Mouse (Mus musculus) lung, embryonic 14.5 days (tissue): Measurements from ENCODE around the gene Rap1gds1. TPM values are rescaled to one million over a fixed set of nuclear protein-coding genes. Genes with fewer than 3 reads are reported as not detected.

ENCODE experiments used
- ATAC-seq: fragments of 200-750 bp; cut with Nextera tagmentation; 2 replicates; pipeline ENCODE4 v1.8.0; 2017; ENCODE audit warnings: mild to moderate bottlenecking, moderate TSS enrichment, moderate library complexity; ENCODE audit not compliant: insufficient read depth
- DNase-seq: peaks from one replicate; pipeline ENCODE4 v3.0.0-alpha.2; 2015
- H3K27ac ChIP-seq: fragments of 300-500 bp; sonication (generic); 2 replicates; pipeline ENCODE4 v1.5.1; 2014; ENCODE audit warnings: low read depth, mild to moderate bottlenecking, moderate library complexity
- H3K27me3 ChIP-seq: fragments of 300-500 bp; sonication (generic); 2 replicates; pipeline ENCODE4 v1.6.1; 2014; ENCODE audit warnings: low read length, control low read depth; ENCODE audit not compliant: insufficient read depth
- H3K36me3 ChIP-seq: fragments of 300-500 bp; sonication (generic); 2 replicates; pipeline ENCODE4 v1.6.1; 2014; ENCODE audit warnings: control low read depth; ENCODE audit not compliant: insufficient read depth
- H3K4me1 ChIP-seq: fragments of 300-500 bp; sonication (generic); 2 replicates; pipeline ENCODE4 v1.6.1; 2014; ENCODE audit warnings: antibody characterized with exemption, control low read depth; ENCODE audit not compliant: insufficient read depth
- H3K4me2 ChIP-seq: fragments of 300-500 bp; sonication (generic); 2 replicates; pipeline ENCODE4 v1.6.1; 2014; ENCODE audit warnings: mild to moderate bottlenecking
- H3K4me3 ChIP-seq: fragments of 300-500 bp; sonication (generic); 2 replicates; pipeline ENCODE4 v1.5.1; 2014; ENCODE audit warnings: low read depth, low read length
- H3K9ac ChIP-seq: fragments of 300-500 bp; sonication (generic); 2 replicates; pipeline ENCODE4 v1.6.1; 2014
- H3K9me3 ChIP-seq: fragments of 300-500 bp; sonication (generic); 2 replicates; pipeline ENCODE4 v1.6.1; 2016; ENCODE audit warnings: low read depth, low read length, control low read depth
- CTCF ChIP-seq: IDR thresholded peaks from 2 replicates; pipeline ENCODE4 v1.5.1; 2016; ENCODE audit warnings: antibody characterized with exemption, low read depth
- WGBS: fragments of 180-500 bp; shearing (Covaris S2); extraction: QIAGEN DNeasy Blood & Tissue Kit; methylation state at CpG from one replicate; pipeline ENCODE4 v1.1.7; 2014; 5-methylcytosine and 5-hydroxymethylcytosine counted together
- polyA plus RNA-seq: library from polyadenylated mRNA; unstranded; fragments of >200 nt; fragmentation: Nextera tagmentation; extraction: Ambion mirVana; gene quantifications from 2 replicates; pipeline ENCODE4 v1.2.1, GENCODE M21; 2014

Rap1gds1 gene
- polyA plus RNA-seq, 1 experiment from 2014 or later, result 75.0 TPM

DNA sequence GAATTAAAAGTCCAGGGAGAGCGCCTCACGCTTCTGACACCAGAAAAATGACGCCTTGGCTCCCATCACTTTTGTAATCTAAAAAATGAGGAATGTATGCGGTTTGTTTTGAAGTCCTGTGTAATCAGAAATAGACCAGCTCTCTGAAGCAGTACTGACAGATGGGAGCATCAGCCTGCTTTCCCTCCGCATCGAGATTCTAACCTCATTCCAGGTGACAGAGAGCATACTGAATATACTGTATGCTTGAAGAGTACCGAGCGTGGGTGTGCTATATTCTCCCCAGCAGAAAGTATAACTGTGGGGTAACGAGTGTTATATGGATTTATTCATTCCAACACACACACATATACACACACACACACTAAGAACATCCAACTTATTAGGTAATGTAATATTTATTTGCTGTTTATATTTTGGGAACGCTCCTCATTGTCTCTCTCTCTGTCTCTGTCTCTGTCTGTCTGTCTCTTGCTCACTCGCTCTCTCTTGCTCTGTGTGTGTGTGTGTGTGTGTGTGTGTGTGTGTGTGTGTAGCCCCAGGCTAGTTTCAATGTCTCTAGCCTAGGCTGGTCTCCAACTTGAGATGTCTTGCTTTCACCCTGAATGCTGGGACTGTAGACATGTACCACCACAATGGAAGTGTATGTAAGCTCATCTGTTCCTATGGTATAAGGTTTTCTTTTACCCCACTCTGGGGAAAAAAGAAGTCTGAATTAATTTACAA lies 193.8 kb downstream of the Rap1gds1 start:
- TF ChIP-seq CTCF, result no peak
- WGBS, result 69% methylated on average over 11 of the region's 11 CpGs
- no peak overlapping the region for H3K27ac ChIP-seq

DNA sequence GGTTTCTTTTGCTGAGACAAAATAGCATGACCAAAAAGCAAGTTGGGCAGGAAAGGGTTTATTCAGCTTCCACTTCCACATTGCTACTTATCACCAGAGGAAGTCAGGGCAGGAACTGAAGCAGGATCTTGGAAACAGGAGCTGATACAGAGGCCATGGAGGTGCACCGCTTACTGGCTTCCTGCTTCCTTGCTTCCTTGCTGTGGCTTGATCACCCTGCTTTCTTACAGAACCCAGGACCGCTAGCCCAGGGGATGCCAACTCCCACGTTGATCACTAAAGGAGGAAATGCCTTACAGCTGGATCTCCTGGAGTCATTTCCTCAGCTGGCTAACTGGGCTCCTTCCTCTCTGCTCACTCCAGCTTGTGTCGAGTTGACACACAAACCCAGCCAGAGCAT lies 197.3 kb downstream of the Rap1gds1 start:
- H3K9me3 ChIP-seq, result no peaks in the 10 kb centered on the region
- no peak for TF ChIP-seq CTCF
- 0 out of 2 replicates have a peak, but pooled peaks cover 3% of the 10 kb centered on the region for H3K4me1 ChIP-seq
- no peak overlapping the region for H3K9ac ChIP-seq
- H3K4me2 ChIP-seq, result peak overlapping the region; percentile 31; the same call in 1 of the 2 replicates
- H3K27ac ChIP-seq, result peak overlapping the region; percentile 82
- DNase-seq (no peak), ATAC-seq (no peak)
- no peaks in the 10 kb centered on the region for H3K36me3 ChIP-seq
- H3K27me3 ChIP-seq, result no peaks in the 10 kb centered on the region
- no peak overlapping the region for H3K4me3 ChIP-seq
- WGBS, result 54% methylated on average over 4 of the region's 4 CpGs

More for the DNA sequence above, 193.8 kb downstream of the Rap1gds1 start:
- H3K36me3 ChIP-seq, result no peaks in the 10 kb centered on the region
- H3K9me3 ChIP-seq, result no peaks in the 10 kb centered on the region
- 0 out of 2 replicates have a peak, but pooled peaks cover 3% of the 10 kb centered on the region for H3K4me1 ChIP-seq
- ATAC-seq (no peak), DNase-seq (no peak)
- H3K9ac ChIP-seq, result no peak overlapping the region
- no peak overlapping the region for H3K4me2 ChIP-seq
- H3K27me3 ChIP-seq, result no peaks in the 10 kb centered on the region
- H3K4me3 ChIP-seq, result no peak overlapping the region

- Histone ChIP-seq H3K9me3 (no peaks in the 10 kb centered on the region), H3K27ac (peak overlapping the region; percentile 82), H3K4me3 (no peak overlapping the region), H3K9ac (no peak overlapping the region), H3K4me1 (0 out of 2 replicates have a peak, but pooled peaks cover 3% of the 10 kb centered on the region), H3K4me2 (peak overlapping the region; percentile 31), H3K36me3 (no peaks in the 10 kb centered on the region), H3K27me3 (no peaks in the 10 kb centered on the region)
- ATAC-seq, result peak; percentile 76
- TF ChIP-seq CTCF, result no peak
- 46% methylated on average over 14 of the region's 14 CpGs for WGBS
- DNase-seq, result peak; percentile 80
These were observed 198.1 kb downstream of the Rap1gds1 start for GRCm38 (mm10) chr3:138876931-138877361.

DNA sequence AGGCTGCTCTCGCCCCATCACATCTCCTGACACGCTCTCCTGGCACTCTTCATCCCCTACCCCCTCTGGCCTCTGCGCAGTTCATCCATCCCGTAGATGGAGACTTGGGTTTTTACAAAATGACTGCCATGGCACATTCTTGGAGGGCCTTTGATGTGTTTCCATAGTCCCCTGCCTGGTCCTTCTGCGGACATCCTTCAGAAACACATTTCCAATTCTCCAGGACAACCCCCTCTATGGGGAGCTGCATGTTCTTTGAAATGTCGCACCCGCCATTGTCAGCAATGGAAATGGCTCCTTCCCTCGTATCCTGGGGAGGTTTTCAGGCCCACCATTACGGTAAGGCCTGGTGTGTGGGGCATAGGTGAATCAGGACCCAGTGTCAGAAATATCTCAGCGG lies 198.6 kb downstream of the Rap1gds1 start:
- Histone ChIP-seq H3K4me3 (no peak overlapping the region), H3K4me1 (0 out of 2 replicates have a peak, but pooled peaks cover 3% of the 10 kb centered on the region), H3K27me3 (no peaks in the 10 kb centered on the region), H3K36me3 (no peaks in the 10 kb centered on the region), H3K4me2 (no peak overlapping the region; the same call in 1 of the 2 replicates), H3K27ac (peak overlapping the region; percentile 82), H3K9ac (no peak overlapping the region), H3K9me3 (no peaks in the 10 kb centered on the region)
- peak; percentile 16; the same call in 1 of the 2 replicates for ATAC-seq
- no peak for TF ChIP-seq CTCF
- DNase-seq, result peak; percentile 51
- 57% methylated on average over 10 of the region's 10 CpGs for WGBS

GRCm38 (mm10) chr3:138875936-138876335 lies 199.1 kb downstream of the Rap1gds1 start:
- no peaks in the 10 kb centered on the region for H3K9me3 ChIP-seq
- TF ChIP-seq CTCF, result no peak
- H3K9ac ChIP-seq, result no peak overlapping the region
- H3K36me3 ChIP-seq, result no peaks in the 10 kb centered on the region
- H3K27me3 ChIP-seq, result no peaks in the 10 kb centered on the region
- no peak overlapping the region for H3K4me3 ChIP-seq
- 0 out of 2 replicates have a peak, but pooled peaks cover 3% of the 10 kb centered on the region for H3K4me1 ChIP-seq
- no peak for ATAC-seq
- 77% methylated on average over 6 of the region's 6 CpGs for WGBS
- H3K4me2 ChIP-seq, result no peak overlapping the region
- DNase-seq, result no peak
- H3K27ac ChIP-seq, result no peak overlapping the region

Other genes with a start within 250 kb of the Rap1gds1 start
- gene Stpg2, start 130.5 kb upstream of the Rap1gds1 start, polyA plus RNA-seq, result not detected in 2 replicates